Mouse (Mus musculus) induced T-regulatory cell, adult 2 months (primary cell): Measurements from ENCODE around the gene Olfr514.

Experiments
- DNase-seq: peaks from one replicate; pipeline ENCODE4 v3.0.0-alpha.2; 2012; ENCODE audit warnings: low read depth

The Olfr514 gene

DNA sequence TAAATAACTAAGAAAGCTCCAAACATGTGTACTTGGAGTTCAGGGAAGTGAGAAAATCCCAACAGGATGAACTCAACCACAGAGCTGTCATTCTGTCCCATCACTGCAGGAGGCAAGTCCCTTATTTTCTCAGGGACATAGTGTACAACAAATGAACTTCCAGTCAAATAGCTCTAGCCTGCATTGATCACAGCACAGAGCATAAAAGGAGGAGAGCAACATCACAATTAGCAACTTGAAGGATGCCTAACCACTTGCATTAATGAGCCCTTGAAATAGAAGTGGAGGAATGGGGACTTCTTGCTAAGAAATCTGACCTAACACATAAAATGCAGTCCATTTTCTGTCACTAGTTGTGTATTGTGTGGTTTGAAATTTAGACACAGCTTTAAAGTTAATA lies at the start of gene Olfr514:
TSS of gene Olfr514 (minus strand) at position 101 of the 400 bp plus-strand sequence.
- no peak for DNase-seq

DNA sequence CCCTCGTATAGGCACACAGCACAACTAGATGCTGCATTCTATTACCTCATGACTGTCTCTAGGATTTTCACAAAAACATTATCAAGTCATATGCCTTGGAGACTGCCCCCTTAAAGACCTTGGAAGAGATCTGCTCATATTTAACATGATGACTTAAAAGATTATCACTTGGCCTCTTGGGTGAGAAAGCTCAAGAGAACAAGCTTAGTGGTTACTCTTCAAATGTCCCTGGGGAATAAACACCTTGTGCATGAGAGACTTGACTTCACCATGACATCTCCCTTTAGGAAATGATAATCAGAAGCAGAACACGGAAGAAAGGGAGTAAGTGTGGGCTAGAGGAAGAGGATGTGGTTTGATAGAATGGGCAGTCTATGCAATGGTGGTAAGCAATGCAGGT lies 46.5 kb upstream of the Olfr514 start, which contains the start of gene Olfr517:
TSS of gene Olfr517 (minus strand) at position 101 of the 400 bp plus-strand sequence.
- no peak for DNase-seq

- no peak for DNase-seq
Measured at GRCm38 (mm10) chr7:108850429-108850828, 24.6 kb upstream of the Olfr514 start, which contains the start of gene Olfr516. TSS of gene Olfr516 (minus strand) at chr7:108850529.

GRCm38 (mm10) chr7:108814593-108815215 lies 11.1 kb downstream of the Olfr514 start:
- peak; percentile 46 for DNase-seq

DNA sequence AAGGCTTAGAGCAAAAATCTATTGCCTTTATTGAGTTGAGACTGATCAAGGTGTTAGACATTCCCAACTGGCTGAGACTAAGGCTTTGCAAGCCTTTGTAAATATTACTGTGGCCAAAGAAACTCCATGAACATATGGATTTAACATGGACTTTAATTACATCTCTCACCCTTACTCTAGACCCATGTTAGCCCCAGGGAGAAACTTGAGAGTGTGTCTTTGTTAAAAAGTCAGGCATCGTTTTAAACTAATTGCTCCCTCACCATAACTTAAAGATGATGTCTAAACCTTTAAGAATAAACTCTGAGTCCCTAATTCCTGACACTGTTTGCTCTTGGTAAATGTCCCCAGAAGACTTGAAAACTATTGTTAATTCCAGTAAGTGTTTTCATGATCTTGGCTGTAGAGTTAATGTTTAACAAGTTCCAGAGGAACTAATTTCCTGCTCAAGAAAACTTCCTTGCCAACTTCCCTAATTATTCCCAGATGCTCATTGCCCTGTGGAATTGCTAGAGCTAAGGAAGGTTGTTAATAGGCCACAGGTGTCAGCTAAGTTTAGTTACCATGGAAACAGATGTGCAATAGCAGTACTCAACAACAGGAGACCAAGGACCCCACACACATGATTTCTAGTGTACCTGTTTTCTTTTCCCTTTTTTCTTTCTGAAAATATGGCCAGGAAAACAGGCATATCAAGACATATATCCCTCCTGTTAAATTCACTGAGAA lies 28.4 kb downstream of the Olfr514 start:
- no peak for DNase-seq
